Mouse (Mus musculus) heart, adult 9 months (tissue): ENCODE measurements around the gene Ppm1h.

Experiments
- DNase-seq, 2 experiments: peaks; one replicate each; pipeline ENCODE4 v3.0.0; 2022; ENCODE audit warnings: low spot score in 2 of 2

Gene Ppm1h

GRCm38 (mm10) chr10:122807127-122808105 is 128.9 kb downstream of the Ppm1h start:
- DNase-seq: peak; percentile 57 to 83

- no peak for DNase-seq
Observed at GRCm38 (mm10) chr10:122808186-122808585, 129.6 kb downstream of the Ppm1h start.

GRCm38 (mm10) chr10:122809851-122810250 is 131.3 kb downstream of the Ppm1h start:
- no peak for DNase-seq

- peak; percentile 76 to 87 for DNase-seq
Observed at GRCm38 (mm10) chr10:122815094-122815493, 136.5 kb downstream of the Ppm1h start.

GRCm38 (mm10) chr10:122817741-122818140 is 139.2 kb downstream of the Ppm1h start:
- no peak for DNase-seq

- DNase-seq: no peak
Observed at GRCm38 (mm10) chr10:122819808-122820207, 141.2 kb downstream of the Ppm1h start.

GRCm38 (mm10) chr10:122821549-122821948 is 143.0 kb downstream of the Ppm1h start:
- DNase-seq: no peak

GRCm38 (mm10) chr10:122823642-122824041 is 145.1 kb downstream of the Ppm1h start:
- no peak for DNase-seq

GRCm38 (mm10) chr10:122826696-122827331 is 148.3 kb downstream of the Ppm1h start:
- no peak for DNase-seq

GRCm38 (mm10) chr10:122827719-122828414 is 149.3 kb downstream of the Ppm1h start:
- DNase-seq: no peak

GRCm38 (mm10) chr10:122829801-122830217 is 151.2 kb downstream of the Ppm1h start:
- DNase-seq: peak; percentile 26 to 33

GRCm38 (mm10) chr10:122830638-122831037 is 152.1 kb downstream of the Ppm1h start:
- DNase-seq: no peak

- no peak for DNase-seq
Observed at GRCm38 (mm10) chr10:122842014-122842413, 163.5 kb downstream of the Ppm1h start.

- no peak for DNase-seq
Observed at GRCm38 (mm10) chr10:122842961-122843360, 164.4 kb downstream of the Ppm1h start.

GRCm38 (mm10) chr10:122845471-122845870 is 166.9 kb downstream of the Ppm1h start:
- DNase-seq: peak; percentile 48

- DNase-seq: no peak
Observed at GRCm38 (mm10) chr10:122846476-122846875, 167.9 kb downstream of the Ppm1h start.

GRCm38 (mm10) chr10:122848020-122848457 is 169.5 kb downstream of the Ppm1h start:
- DNase-seq: peak in 1 of 2 experiments; percentile 27

GRCm38 (mm10) chr10:122851267-122852160 is 173.0 kb downstream of the Ppm1h start:
- DNase-seq: peak; percentile 36 to 51

- no peak for DNase-seq
Observed at GRCm38 (mm10) chr10:122854571-122854970, 176.0 kb downstream of the Ppm1h start.

- peak; percentile 29 to 50 for DNase-seq
Observed at GRCm38 (mm10) chr10:122855149-122855548, 176.6 kb downstream of the Ppm1h start.
